Mouse (Mus musculus): Measurements from ENCODE around the gene Sstr4.

The Sstr4 gene

DNA sequence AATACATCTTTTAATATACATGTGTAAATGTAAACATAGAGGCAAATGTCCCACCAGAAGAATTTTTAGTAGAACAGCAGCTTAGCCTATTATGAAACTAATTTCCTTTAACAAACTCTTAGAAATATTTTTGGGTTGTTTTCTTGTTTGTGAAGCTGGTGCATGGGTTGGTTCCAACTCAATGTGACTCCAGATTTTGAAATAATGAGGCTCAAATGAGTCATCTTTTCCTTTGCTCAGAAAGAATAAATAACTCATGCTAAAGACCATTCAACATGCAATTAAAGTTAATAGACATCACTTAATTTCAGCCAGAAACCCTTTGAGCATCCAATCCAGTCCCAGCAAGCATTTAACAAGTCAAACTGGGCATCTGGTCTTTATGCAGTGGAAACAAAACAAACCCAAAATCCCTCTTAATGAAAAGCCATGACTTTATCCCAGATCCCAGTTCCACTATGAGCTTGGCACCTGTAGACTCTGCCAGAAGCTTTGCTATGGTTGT is 33.9 kb downstream of the Sstr4 start:
- DNase-seq (ENCODE audit: low spot score in 2 of 2) = no peak

DNA sequence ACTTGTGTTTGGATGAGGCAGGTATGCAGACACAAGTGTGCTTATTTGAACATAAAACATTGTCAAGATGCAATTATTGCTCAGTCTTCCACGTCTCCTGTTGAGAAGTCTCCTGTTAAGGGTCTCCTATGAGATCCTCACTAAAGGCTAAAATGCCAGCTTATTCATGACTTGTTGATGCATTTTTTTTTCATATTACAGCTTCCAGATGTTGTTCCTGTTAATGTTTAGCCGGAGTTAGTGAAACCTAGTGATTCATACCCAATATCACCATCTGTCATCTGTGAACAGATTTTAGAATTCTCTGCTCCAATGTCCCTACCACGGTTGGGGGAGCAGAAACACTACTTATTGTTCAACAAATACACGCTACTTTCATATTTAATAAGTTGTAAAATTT is 35.8 kb downstream of the Sstr4 start:
- DNase-seq (ENCODE audit: low spot score in 2 of 2) = no peak

- DNase-seq (ENCODE audit: low spot score in 2 of 2) = no peak
These were observed 37.2 kb downstream of the Sstr4 start for GRCm38 (mm10) chr2:148432346-148432745.

- DNase-seq (ENCODE audit: low spot score in 2 of 2) = no peak
These were observed 41.1 kb downstream of the Sstr4 start for GRCm38 (mm10) chr2:148436285-148436684.

- no peak for DNase-seq (ENCODE audit: low spot score in 2 of 2)
These were observed 44.6 kb downstream of the Sstr4 start for GRCm38 (mm10) chr2:148439691-148440276.

DNA sequence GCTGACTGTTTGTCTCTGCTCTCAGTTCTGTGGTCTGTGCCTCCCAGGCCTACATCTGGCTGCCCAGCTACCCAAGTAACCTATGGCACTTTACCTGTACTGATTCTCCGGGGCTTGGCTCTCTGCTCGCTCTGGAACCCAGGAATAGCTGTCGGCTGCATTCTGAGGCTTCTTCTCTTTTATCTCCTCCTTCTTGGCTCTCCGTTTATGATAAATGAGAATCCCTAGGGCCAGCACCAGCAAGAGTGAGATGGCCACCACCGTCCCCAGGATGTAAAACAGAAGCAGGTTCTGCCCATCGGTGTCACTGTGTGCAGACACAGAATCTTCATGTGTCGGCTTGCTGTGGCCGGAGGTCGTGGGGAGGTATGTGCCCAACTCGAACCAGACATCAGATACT is 46.3 kb downstream of the Sstr4 start:
- no peak for DNase-seq (ENCODE audit: low spot score in 2 of 2)

GRCm38 (mm10) chr2:148442172-148442571 is 47.0 kb downstream of the Sstr4 start:
- DNase-seq (ENCODE audit: low spot score in 2 of 2) = no peak

- DNase-seq (ENCODE audit: low spot score in 2 of 2) = no peak
These were observed 47.6 kb downstream of the Sstr4 start for GRCm38 (mm10) chr2:148442710-148443109.

GRCm38 (mm10) chr2:148443249-148443958 is 48.3 kb downstream of the Sstr4 start, which contains the start of gene Cd93:
Cd93 (minus strand) TSS chr2:148443563.
- DNase-seq (ENCODE audit: low spot score in 2 of 2) = peak in 1 of 2 experiments; percentile 26

DNA sequence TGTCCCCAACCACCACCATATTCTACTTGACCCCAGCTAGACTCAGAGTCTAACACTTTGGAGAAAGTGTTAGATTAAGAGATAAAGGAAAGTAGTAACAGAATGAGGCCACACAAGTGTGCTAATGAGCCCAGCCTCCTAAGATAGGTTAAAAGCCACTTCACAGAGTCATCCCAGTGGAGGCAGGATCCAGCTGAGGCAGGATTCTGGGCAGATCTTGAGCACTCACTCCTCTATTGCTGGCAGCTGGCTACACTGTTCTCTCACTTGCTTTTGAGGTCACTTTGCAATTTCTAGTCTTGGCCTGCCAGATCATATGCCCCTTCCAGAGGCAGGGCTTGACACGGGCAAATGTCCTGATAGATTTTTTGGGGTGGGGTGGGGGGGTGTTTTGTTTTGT is 49.3 kb downstream of the Sstr4 start:
- no peak for DNase-seq (ENCODE audit: low spot score in 2 of 2)

DNA sequence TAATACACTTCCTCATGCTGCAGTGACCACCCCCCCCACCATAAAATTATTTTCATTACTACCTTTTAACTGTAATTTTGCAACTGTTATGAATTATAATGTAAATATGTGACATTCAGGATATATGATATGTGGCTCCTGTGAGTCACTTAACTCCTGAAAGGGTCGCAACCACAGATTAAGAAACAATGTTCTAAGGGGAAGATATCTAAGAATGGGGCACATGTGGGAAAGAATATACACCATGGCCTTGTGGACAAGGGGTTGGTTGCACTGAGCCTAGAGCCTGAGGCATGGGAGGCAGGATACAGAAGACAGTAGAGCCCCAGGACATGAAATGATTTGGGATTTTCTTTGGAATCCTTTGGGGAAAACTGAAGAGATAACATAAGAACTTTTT is 50.5 kb downstream of the Sstr4 start:
- no peak for DNase-seq (ENCODE audit: low spot score in 2 of 2)
